ENCODE assay signal across 7 mouse cellular contexts in genomic region chr8:110959906-110960305, GRCm38 (mm10).
"Had no signal": no experiment of that assay in that cellular context is flagged by ENCODE, and none has a peak within 500 bp of the region (broad histone marks: within the 10 kb centered on the region; RNA-seq: fewer than 3 reads in every experiment).

No protein-coding gene starts in this region.

- DNase-seq: kidney, postnatal 14 days; lung, embryonic 14.5 days; lung, postnatal 10 days; lung, postnatal 4 days; midbrain, embryonic 14.5 days; retina, postnatal 1 day; thymus, postnatal 36 days had no signal
